Mouse (Mus musculus) hindbrain, embryonic 12.5 days (tissue): ENCODE measurements around the gene Vac14. TPM values are rescaled to one million over a fixed set of nuclear protein-coding genes. Genes with fewer than 3 reads are reported as not detected.

Experiments
- ATAC-seq: fragments of 200-750 bp; cut with Nextera tagmentation; 2 replicates; pipeline ENCODE4 v1.8.0; 2017; ENCODE audit warnings: moderate TSS enrichment; ENCODE audit not compliant: low FRiP score
- H3K27ac ChIP-seq: fragments of 300-500 bp; sonication (generic); 2 replicates; pipeline ENCODE4 v1.5.1; 2016; ENCODE audit warnings: mild to moderate bottlenecking
- H3K27me3 ChIP-seq: fragments of 300-500 bp; sonication (generic); 2 replicates; pipeline ENCODE4 v1.6.1; 2016; ENCODE audit warnings: mild to moderate bottlenecking
- H3K36me3 ChIP-seq: fragments of 300-500 bp; sonication (generic); 2 replicates; pipeline ENCODE4 v1.6.1; 2016; ENCODE audit warnings: mild to moderate bottlenecking
- H3K4me1 ChIP-seq: fragments of 300-500 bp; sonication (generic); 2 replicates; pipeline ENCODE4 v1.6.1; 2016
- H3K4me2 ChIP-seq: fragments of 300-500 bp; sonication (generic); replicated peaks from 2 replicates; pipeline ENCODE4 v1.6.1; 2016; ENCODE audit warnings: mild to moderate bottlenecking
- H3K4me3 ChIP-seq: fragments of 300-500 bp; sonication (generic); 2 replicates; pipeline ENCODE4 v1.5.1; 2016; ENCODE audit warnings: mild to moderate bottlenecking
- H3K9ac ChIP-seq: fragments of 300-500 bp; sonication (generic); 2 replicates; pipeline ENCODE4 v1.6.1; 2016; ENCODE audit warnings: mild to moderate bottlenecking, moderate library complexity
- H3K9me3 ChIP-seq: fragments of 300-500 bp; sonication (generic); replicated peaks from 2 replicates; pipeline ENCODE4 v1.6.1; 2016; ENCODE audit warnings: mild to moderate bottlenecking
- WGBS: fragments of 180-500 bp; shearing (Covaris S2); methylation state at CpG from one replicate; pipeline ENCODE4 v1.1.7; 2016; 5-methylcytosine and 5-hydroxymethylcytosine counted together
- polyA plus RNA-seq: library from polyadenylated mRNA; unstranded; fragments of >200 nt; fragmentation: Nextera tagmentation; extraction: Ambion mirVana; gene quantifications from 2 replicates; pipeline ENCODE4 v1.2.1, GENCODE M21; 2016

The Vac14 gene
- polyA plus RNA-seq, 1 experiment from 2014 or later = 29.7 TPM

DNA sequence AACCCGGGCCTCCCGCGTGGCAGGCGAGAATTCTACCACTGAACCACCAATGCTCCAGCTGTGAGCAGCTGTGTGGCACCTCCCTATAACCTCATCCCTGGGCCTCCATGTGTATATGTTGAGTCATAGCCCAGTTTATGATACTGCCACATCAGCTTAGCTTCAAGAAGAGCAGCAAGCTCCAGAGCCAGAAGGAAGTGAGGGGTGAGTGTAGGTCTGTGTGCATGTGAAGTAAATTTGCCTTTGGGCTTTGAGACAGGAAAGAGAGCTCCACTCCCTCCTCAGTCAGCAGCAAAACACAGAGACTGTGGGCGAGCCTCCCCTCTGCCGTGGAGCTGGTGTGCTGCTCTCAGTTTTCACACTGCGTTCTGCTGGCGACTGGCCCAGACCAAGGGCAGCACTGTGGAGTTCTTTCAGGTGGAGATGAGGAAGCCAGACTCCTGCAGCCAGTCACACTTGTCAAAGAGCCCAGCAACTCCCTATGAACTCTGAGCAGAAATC lies 12.2 kb downstream of the Vac14 start:
- ATAC-seq = no peak
- no peak overlapping the region for H3K27ac ChIP-seq
- 83% methylated on average over 8 of the region's 8 CpGs for WGBS
- H3K9me3 ChIP-seq = no peaks in the 10 kb centered on the region
- no peak overlapping the region for H3K4me2 ChIP-seq
- no peak overlapping the region for H3K9ac ChIP-seq
- peaks cover 38% of the 10 kb centered on the region for H3K36me3 ChIP-seq
- H3K4me1 ChIP-seq = 0 out of 2 replicates have a peak, but pooled peaks cover 3% of the 10 kb centered on the region
- H3K27me3 ChIP-seq = no peaks in the 10 kb centered on the region
- no peak overlapping the region for H3K4me3 ChIP-seq

DNA sequence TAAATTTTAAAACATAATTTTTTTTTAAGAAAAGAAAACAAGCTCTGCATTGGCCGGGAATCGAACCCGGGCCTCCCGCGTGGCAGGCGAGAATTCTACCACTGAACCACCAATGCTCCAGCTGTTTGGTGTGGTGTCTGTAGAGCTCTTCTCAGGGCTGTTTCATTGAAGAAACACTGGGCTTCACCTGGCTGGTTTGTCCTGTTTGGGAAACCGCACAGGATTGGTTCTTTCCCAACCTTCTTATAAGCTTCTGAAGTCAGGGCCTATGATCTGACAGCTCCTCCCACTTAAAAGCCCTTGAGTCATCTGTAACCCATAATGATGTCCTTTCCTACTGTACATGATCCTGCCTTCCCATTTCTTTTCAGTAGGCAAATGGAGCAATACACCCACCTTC lies 12.8 kb downstream of the Vac14 start:
- Histone ChIP-seq H3K27me3 (no peaks in the 10 kb centered on the region), H3K27ac (no peak overlapping the region), H3K4me1 (0 out of 2 replicates have a peak, but pooled peaks cover 3% of the 10 kb centered on the region), H3K4me3 (no peak overlapping the region), H3K9me3 (no peaks in the 10 kb centered on the region), H3K36me3 (peaks cover 44% of the 10 kb centered on the region), H3K9ac (no peak overlapping the region), H3K4me2 (no peak overlapping the region)
- 90% methylated on average over 7 of the region's 7 CpGs for WGBS
- ATAC-seq = no peak

GRCm38 (mm10) chr8:110633814-110634213 lies 15.4 kb downstream of the Vac14 start:
- no peak for ATAC-seq
- Histone ChIP-seq H3K4me1 (0 out of 2 replicates have a peak, but pooled peaks cover 3% of the 10 kb centered on the region), H3K27me3 (no peaks in the 10 kb centered on the region), H3K9ac (no peak overlapping the region), H3K9me3 (no peaks in the 10 kb centered on the region), H3K27ac (no peak overlapping the region), H3K4me2 (no peak overlapping the region), H3K4me3 (no peak overlapping the region), H3K36me3 (peaks cover 61% of the 10 kb centered on the region)
- 93% methylated on average over 3 of the region's 3 CpGs for WGBS

- ATAC-seq = no peak
- Histone ChIP-seq H3K27ac (no peak overlapping the region), H3K4me1 (no peaks in the 10 kb centered on the region), H3K4me2 (no peak overlapping the region), H3K9ac (no peak overlapping the region), H3K9me3 (no peaks in the 10 kb centered on the region), H3K36me3 (peaks cover 72% of the 10 kb centered on the region), H3K27me3 (no peaks in the 10 kb centered on the region), H3K4me3 (no peak overlapping the region)
- WGBS = 93% methylated on average over 6 of the region's 6 CpGs
Observed at GRCm38 (mm10) chr8:110636182-110636581, 17.8 kb downstream of the Vac14 start.

DNA sequence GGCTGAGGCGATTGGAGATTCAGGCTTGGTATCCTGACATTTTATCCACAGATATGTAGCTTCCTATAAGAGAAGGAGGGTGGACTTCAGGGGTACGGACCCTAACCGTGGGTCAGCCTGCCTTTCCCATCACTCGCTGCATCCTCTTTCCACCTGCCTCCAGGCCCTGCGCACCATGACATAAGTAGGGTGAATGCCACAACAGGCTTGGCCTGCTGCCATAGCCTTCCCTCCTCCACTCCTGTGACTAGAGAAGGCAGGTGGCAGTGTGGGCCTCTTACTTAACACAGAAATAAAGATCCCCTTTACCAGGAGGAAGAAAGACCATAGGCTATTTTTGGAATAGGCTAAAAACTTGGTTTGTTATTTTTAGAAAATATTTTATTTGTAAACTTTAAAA lies 23.9 kb downstream of the Vac14 start:
- H3K36me3 ChIP-seq = peaks cover 46% of the 10 kb centered on the region
- ATAC-seq = no peak
- 93% methylated on average over 5 of the region's 5 CpGs for WGBS

GRCm38 (mm10) chr8:110643177-110643576 lies 24.8 kb downstream of the Vac14 start:
- Histone ChIP-seq H3K9me3 (no peaks in the 10 kb centered on the region), H3K36me3 (peaks cover 40% of the 10 kb centered on the region), H3K4me3 (no peak overlapping the region), H3K27me3 (no peaks in the 10 kb centered on the region), H3K4me1 (no peaks in the 10 kb centered on the region), H3K9ac (no peak overlapping the region), H3K27ac (no peak overlapping the region), H3K4me2 (no peak overlapping the region)
- no peak for ATAC-seq
- 77% methylated on average over 4 of the region's 4 CpGs for WGBS

More for the DNA sequence above, 23.9 kb downstream of the Vac14 start:
- Histone ChIP-seq H3K9me3 (no peaks in the 10 kb centered on the region), H3K9ac (no peak overlapping the region), H3K27ac (no peak overlapping the region), H3K4me3 (no peak overlapping the region), H3K4me1 (no peaks in the 10 kb centered on the region), H3K27me3 (no peaks in the 10 kb centered on the region), H3K4me2 (no peak overlapping the region)

- WGBS = 91% methylated on average over 4 of the region's 4 CpGs
- peaks cover 43% of the 10 kb centered on the region for H3K36me3 ChIP-seq
- no peaks in the 10 kb centered on the region for H3K4me1 ChIP-seq
- H3K4me3 ChIP-seq = no peak overlapping the region
- no peak overlapping the region for H3K9ac ChIP-seq
- no peaks in the 10 kb centered on the region for H3K27me3 ChIP-seq
- no peak for ATAC-seq
- no peak overlapping the region for H3K27ac ChIP-seq
- H3K9me3 ChIP-seq = no peaks in the 10 kb centered on the region
- H3K4me2 ChIP-seq = no peak overlapping the region
Observed at GRCm38 (mm10) chr8:110644422-110644821, 26.0 kb downstream of the Vac14 start.

DNA sequence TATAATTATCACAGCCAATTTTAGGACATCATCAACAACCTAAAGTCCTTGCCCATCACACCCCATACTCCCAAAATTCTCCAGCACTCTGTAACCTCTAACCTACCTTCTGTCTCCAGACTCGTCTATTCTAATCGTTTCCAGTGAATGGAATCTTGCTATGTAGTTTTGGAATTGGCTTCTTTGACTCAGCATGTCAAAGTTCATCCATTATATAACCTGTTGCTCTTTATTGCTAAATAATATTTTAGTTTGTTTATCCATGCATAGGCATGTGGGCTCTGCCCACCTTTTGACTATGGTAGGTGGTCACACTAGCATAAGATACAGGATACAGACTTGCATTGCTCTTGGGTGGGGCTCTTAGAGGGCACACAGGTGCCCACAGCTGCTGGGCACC lies 26.5 kb downstream of the Vac14 start:
- Histone ChIP-seq H3K9ac (no peak overlapping the region), H3K4me1 (no peaks in the 10 kb centered on the region), H3K36me3 (peaks cover 47% of the 10 kb centered on the region), H3K9me3 (no peaks in the 10 kb centered on the region), H3K27me3 (no peaks in the 10 kb centered on the region), H3K27ac (no peak overlapping the region), H3K4me3 (no peak overlapping the region), H3K4me2 (no peak overlapping the region)
- no peak for ATAC-seq
- WGBS = 92% methylated on average over 2 of the region's 2 CpGs

GRCm38 (mm10) chr8:110645340-110645739 lies 27.0 kb downstream of the Vac14 start:
- H3K4me2 ChIP-seq = no peak overlapping the region
- WGBS = 93% methylated on average over 3 of the region's 3 CpGs
- ATAC-seq = no peak

DNA sequence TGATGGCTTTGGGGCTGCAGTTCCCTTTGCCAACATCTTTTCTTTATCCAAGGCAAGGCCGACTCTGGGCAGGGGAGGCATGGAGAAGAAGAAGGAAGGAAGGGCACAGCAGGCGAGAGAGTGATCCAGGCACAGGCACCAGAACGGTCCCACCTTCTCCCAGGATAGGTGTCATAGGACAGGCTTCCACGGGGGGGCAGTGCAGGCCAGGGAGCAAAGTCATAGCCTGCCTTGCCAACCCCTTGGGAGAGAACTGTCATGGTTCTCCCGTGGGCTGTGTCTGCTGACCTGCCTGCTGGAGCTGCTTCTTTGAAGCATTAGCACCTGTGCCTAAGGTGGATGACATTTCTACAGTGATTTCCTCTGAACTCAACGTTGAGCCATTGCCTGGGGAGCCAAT lies 27.7 kb downstream of the Vac14 start:
- no peaks in the 10 kb centered on the region for H3K9me3 ChIP-seq
- no peak overlapping the region for H3K9ac ChIP-seq
- H3K27ac ChIP-seq = no peak overlapping the region
- no peak overlapping the region for H3K4me3 ChIP-seq
- H3K36me3 ChIP-seq = peaks cover 52% of the 10 kb centered on the region
- ATAC-seq = no peak
- no peaks in the 10 kb centered on the region for H3K4me1 ChIP-seq
- H3K4me2 ChIP-seq = no peak overlapping the region
- no peaks in the 10 kb centered on the region for H3K27me3 ChIP-seq
- WGBS = 42% methylated on average over 6 of the region's 6 CpGs

More at GRCm38 (mm10) chr8:110645340-110645739, 27.0 kb downstream of the Vac14 start:
- H3K27ac ChIP-seq = no peak overlapping the region
- no peak overlapping the region for H3K9ac ChIP-seq
- no peaks in the 10 kb centered on the region for H3K27me3 ChIP-seq
- H3K36me3 ChIP-seq = peaks cover 47% of the 10 kb centered on the region
- no peaks in the 10 kb centered on the region for H3K9me3 ChIP-seq
- H3K4me3 ChIP-seq = no peak overlapping the region
- no peaks in the 10 kb centered on the region for H3K4me1 ChIP-seq

- Histone ChIP-seq H3K9ac (no peak overlapping the region), H3K9me3 (no peaks in the 10 kb centered on the region), H3K36me3 (peaks cover 49% of the 10 kb centered on the region), H3K4me1 (no peaks in the 10 kb centered on the region), H3K27me3 (no peaks in the 10 kb centered on the region), H3K27ac (no peak overlapping the region), H3K4me3 (no peak overlapping the region), H3K4me2 (no peak overlapping the region)
- ATAC-seq = no peak
- WGBS = 97% methylated on average over 3 of the region's 3 CpGs
Observed at GRCm38 (mm10) chr8:110648577-110648976, 30.2 kb downstream of the Vac14 start.

GRCm38 (mm10) chr8:110649286-110649685 lies 30.9 kb downstream of the Vac14 start:
- peaks cover 50% of the 10 kb centered on the region for H3K36me3 ChIP-seq
- no peak for ATAC-seq
- H3K4me2 ChIP-seq = no peak overlapping the region
- no peak overlapping the region for H3K9ac ChIP-seq
- H3K9me3 ChIP-seq = no peaks in the 10 kb centered on the region
- H3K27ac ChIP-seq = no peak overlapping the region
- WGBS = 90% methylated on average over 6 of the region's 6 CpGs
- H3K4me1 ChIP-seq = no peaks in the 10 kb centered on the region
- no peaks in the 10 kb centered on the region for H3K27me3 ChIP-seq
- no peak overlapping the region for H3K4me3 ChIP-seq

- WGBS = 93% methylated on average over 9 of the region's 9 CpGs
- no peak overlapping the region for H3K9ac ChIP-seq
- H3K27ac ChIP-seq = no peak overlapping the region
- H3K9me3 ChIP-seq = no peaks in the 10 kb centered on the region
- ATAC-seq = no peak
- H3K4me3 ChIP-seq = no peak overlapping the region
- no peaks in the 10 kb centered on the region for H3K27me3 ChIP-seq
- no peak overlapping the region for H3K4me2 ChIP-seq
- H3K4me1 ChIP-seq = no peaks in the 10 kb centered on the region
- peaks cover 43% of the 10 kb centered on the region for H3K36me3 ChIP-seq
Observed at GRCm38 (mm10) chr8:110650838-110651237, 32.5 kb downstream of the Vac14 start.
